Mouse (Mus musculus) heart, embryonic 16.5 days (tissue): ENCODE results near the gene Hfe2. TPM values are rescaled to one million over a fixed set of nuclear protein-coding genes. Genes with fewer than 3 reads are reported as not detected.
"Not testable (repeated sequence)": the region's sequence is repeated elsewhere in the genome, so short reads cannot be mapped to it uniquely, and the experiment has no call there.

Experiments
- ATAC-seq: fragments of 200-750 bp; cut with Nextera tagmentation; replicated peaks from 2 replicates; pipeline ENCODE4 v1.8.0; 2017; ENCODE audit warnings: moderate number of reproducible peaks; ENCODE audit not compliant: insufficient read depth, low FRiP score; ENCODE audit errors: extremely low read depth
- H3K27ac ChIP-seq: fragments of 300-500 bp; sonication (generic); 2 replicates; pipeline ENCODE4 v1.5.1; 2014; ENCODE audit warnings: mild to moderate bottlenecking, low read length, control low read depth, moderate library complexity
- H3K27me3 ChIP-seq: fragments of 300-500 bp; sonication (generic); 2 replicates; pipeline ENCODE4 v1.6.1; 2014; ENCODE audit warnings: low read length, mixed read lengths; ENCODE audit not compliant: control insufficient read depth, insufficient read depth
- H3K36me3 ChIP-seq: fragments of 300-500 bp; sonication (generic); 2 replicates; pipeline ENCODE4 v1.6.1; 2014; ENCODE audit not compliant: control insufficient read depth, insufficient read depth
- H3K4me1 ChIP-seq: fragments of 300-500 bp; sonication (generic); 2 replicates; pipeline ENCODE4 v1.6.1; 2014; ENCODE audit warnings: low read length, mixed read lengths; ENCODE audit not compliant: control insufficient read depth, insufficient read depth
- H3K4me2 ChIP-seq: fragments of 300-500 bp; sonication (generic); 2 replicates; pipeline ENCODE4 v1.6.1; 2014; ENCODE audit warnings: low read depth, mild to moderate bottlenecking, control low read depth, low read length
- H3K4me3 ChIP-seq: fragments of 300-500 bp; sonication (generic); 2 replicates; pipeline ENCODE4 v1.5.1; 2014; ENCODE audit warnings: mild to moderate bottlenecking, control low read depth, low read length
- H3K9ac ChIP-seq: fragments of 300-500 bp; sonication (generic); 2 replicates; pipeline ENCODE4 v1.6.1; 2014; ENCODE audit warnings: low read length, control low read depth
- H3K9me3 ChIP-seq: fragments of 300-500 bp; sonication (generic); replicated peaks from 2 replicates; pipeline ENCODE4 v1.6.1; 2016; ENCODE audit warnings: low read length; ENCODE audit not compliant: control insufficient read depth
- WGBS: fragments of 180-500 bp; shearing (Covaris S2); extraction: QIAGEN DNeasy Blood & Tissue Kit; methylation state at CpG from one replicate; pipeline ENCODE4 v1.1.7; 2014; 5-methylcytosine and 5-hydroxymethylcytosine counted together
- polyA plus RNA-seq: library from polyadenylated mRNA; unstranded; fragments of >200 nt; fragmentation: Nextera tagmentation; extraction: Ambion mirVana; gene quantifications from 2 replicates; pipeline ENCODE4 v1.2.1, GENCODE M21; 2015

Hfe2 gene
- polyA plus RNA-seq, 1 experiment from 2014 or later, result 10.9 TPM

GRCm38 (mm10) chr3:96484921-96485320 lies 40.1 kb upstream of the Hfe2 start:
- Histone ChIP-seq H3K27ac (peak overlapping the region; percentile 56), H3K36me3 (no peaks in the 10 kb centered on the region), H3K9ac (peak overlapping the region; percentile 46), H3K27me3 (no peaks in the 10 kb centered on the region), H3K4me2 (peak overlapping the region; percentile 23; the same call in 1 of the 2 replicates), H3K4me1 (peaks cover 15% of the 10 kb centered on the region), H3K9me3 (no peaks in the 10 kb centered on the region), H3K4me3 (no peak overlapping the region)
- ATAC-seq, result no peak
- 65% methylated on average over 4 of the region's 4 CpGs for WGBS

GRCm38 (mm10) chr3:96485361-96485760 lies 39.6 kb upstream of the Hfe2 start:
- peaks cover 15% of the 10 kb centered on the region for H3K4me1 ChIP-seq
- H3K27me3 ChIP-seq, result no peaks in the 10 kb centered on the region
- peak overlapping the region; percentile 56 for H3K27ac ChIP-seq
- WGBS, result 53% methylated on average over 2 of the region's 2 CpGs
- peak overlapping the region; percentile 46 for H3K9ac ChIP-seq
- no peak for ATAC-seq
- no peak overlapping the region for H3K4me3 ChIP-seq
- H3K9me3 ChIP-seq, result no peaks in the 10 kb centered on the region
- no peaks in the 10 kb centered on the region for H3K36me3 ChIP-seq
- H3K4me2 ChIP-seq, result peak overlapping the region; percentile 23; the same call in 1 of the 2 replicates

- H3K4me3 ChIP-seq, H3K36me3 ChIP-seq, H3K4me2 ChIP-seq, H3K9me3 ChIP-seq, H3K27me3 ChIP-seq, H3K9ac ChIP-seq: not testable (repeated sequence)
- peak overlapping the region; percentile 46; the same call in 1 of the 2 replicates for H3K27ac ChIP-seq
- peaks cover 15% of the 10 kb centered on the region for H3K4me1 ChIP-seq
- ATAC-seq, result peak; percentile 28
- 2% methylated on average over 4 of the region's 34 CpGs for WGBS
Measured at GRCm38 (mm10) chr3:96486064-96486827, 38.7 kb upstream of the Hfe2 start.

GRCm38 (mm10) chr3:96486828-96487559 lies 38.0 kb upstream of the Hfe2 start:
- WGBS, result 15% methylated on average over 5 of the region's 38 CpGs
- ATAC-seq, result peak; percentile 81
- not testable (repeated sequence) for H3K9me3 ChIP-seq, H3K27me3 ChIP-seq, H3K36me3 ChIP-seq
- Histone ChIP-seq H3K27ac (peak overlapping the region; percentile 98), H3K4me2 (peak overlapping the region; percentile 82), H3K9ac (peak overlapping the region; percentile 70), H3K4me3 (peak overlapping the region; percentile 38), H3K4me1 (peaks cover 15% of the 10 kb centered on the region)

- Histone ChIP-seq H3K9me3 (no peaks in the 10 kb centered on the region), H3K36me3 (no peaks in the 10 kb centered on the region), H3K27me3 (no peaks in the 10 kb centered on the region), H3K27ac (peak overlapping the region; percentile 98), H3K4me3 (peak overlapping the region; percentile 51), H3K9ac (peak overlapping the region; percentile 69), H3K4me2 (peak overlapping the region; percentile 82), H3K4me1 (peaks cover 15% of the 10 kb centered on the region)
- ATAC-seq, result no peak
- 3% methylated on average over 26 of the region's 26 CpGs for WGBS
Measured at GRCm38 (mm10) chr3:96487596-96488289, 37.2 kb upstream of the Hfe2 start.

- WGBS, result no CpG with 5 or more reads among the region's 55 CpGs
- H3K4me1 ChIP-seq, result peaks cover 15% of the 10 kb centered on the region
- peak; percentile 85 for ATAC-seq
- H3K27me3 ChIP-seq, H3K9me3 ChIP-seq, H3K36me3 ChIP-seq: not testable (repeated sequence)
- peak overlapping the region; percentile 51 for H3K4me3 ChIP-seq
- peak overlapping the region; percentile 69 for H3K9ac ChIP-seq
- H3K27ac ChIP-seq, result peak overlapping the region; percentile 98
- H3K4me2 ChIP-seq, result peak overlapping the region; percentile 82
Measured at GRCm38 (mm10) chr3:96488290-96488906, 36.6 kb upstream of the Hfe2 start.

- H3K9ac ChIP-seq, H3K9me3 ChIP-seq, H3K27me3 ChIP-seq, H3K4me2 ChIP-seq, H3K36me3 ChIP-seq: not testable (repeated sequence)
- peak overlapping the region; percentile 79 for H3K27ac ChIP-seq
- H3K4me1 ChIP-seq, result peaks cover 15% of the 10 kb centered on the region
- ATAC-seq, result peak; percentile 56
- H3K4me3 ChIP-seq, result peak overlapping the region; percentile 32
- under 1% methylated on average over 9 of the region's 31 CpGs for WGBS
Measured at GRCm38 (mm10) chr3:96488907-96489629, 35.9 kb upstream of the Hfe2 start.

- H3K36me3 ChIP-seq, H3K9ac ChIP-seq, H3K4me3 ChIP-seq, H3K4me2 ChIP-seq, H3K9me3 ChIP-seq, H3K27me3 ChIP-seq, ATAC-seq: not testable (repeated sequence)
- peak overlapping the region; percentile 72 for H3K27ac ChIP-seq
- 57% methylated on average over 6 of the region's 8 CpGs for WGBS
- peaks cover 15% of the 10 kb centered on the region for H3K4me1 ChIP-seq
Measured at GRCm38 (mm10) chr3:96489636-96490035, 35.3 kb upstream of the Hfe2 start.
